Mouse (Mus musculus) kidney, adult 8-10 months (tissue): ENCODE data around the gene BC024978.

Experiments used
- DNase-seq, 2 experiments: peaks; one replicate each; pipeline ENCODE4 v3.0.0; 2022

Gene BC024978

GRCm38 (mm10) chr7:27177942-27178323, 17.6 kb upstream of the BC024978 start:
- DNase-seq: no peak

- peak; percentile 99 to 100 for DNase-seq
Observed at GRCm38 (mm10) chr7:27178324-27179216, 17.0 kb upstream of the BC024978 start, which contains the start of gene Rab4b. Rab4b (minus strand) TSS chr7:27178896.

GRCm38 (mm10) chr7:27179217-27179918, 16.2 kb upstream of the BC024978 start:
- no peak for DNase-seq

DNA sequence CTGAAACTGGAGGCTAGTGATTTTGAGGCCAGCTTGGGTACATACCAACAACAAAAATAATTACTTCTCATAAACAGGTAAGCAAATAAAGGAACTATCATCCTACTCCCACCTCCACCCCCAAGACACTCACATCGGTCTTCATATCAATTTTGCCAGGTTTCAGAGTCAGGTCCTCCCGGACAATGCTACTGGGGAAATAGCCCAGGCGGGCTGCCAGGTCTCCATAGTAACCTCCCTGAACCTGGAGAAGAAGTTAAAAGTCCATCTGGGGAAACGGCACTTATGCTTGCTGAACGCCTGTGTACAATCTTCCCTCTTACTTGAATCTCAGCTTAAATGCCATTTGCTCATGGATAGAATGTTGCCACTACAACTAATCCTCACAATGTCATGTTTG, 15.5 kb upstream of the BC024978 start:
- peak; percentile 89 to 94 for DNase-seq

DNA sequence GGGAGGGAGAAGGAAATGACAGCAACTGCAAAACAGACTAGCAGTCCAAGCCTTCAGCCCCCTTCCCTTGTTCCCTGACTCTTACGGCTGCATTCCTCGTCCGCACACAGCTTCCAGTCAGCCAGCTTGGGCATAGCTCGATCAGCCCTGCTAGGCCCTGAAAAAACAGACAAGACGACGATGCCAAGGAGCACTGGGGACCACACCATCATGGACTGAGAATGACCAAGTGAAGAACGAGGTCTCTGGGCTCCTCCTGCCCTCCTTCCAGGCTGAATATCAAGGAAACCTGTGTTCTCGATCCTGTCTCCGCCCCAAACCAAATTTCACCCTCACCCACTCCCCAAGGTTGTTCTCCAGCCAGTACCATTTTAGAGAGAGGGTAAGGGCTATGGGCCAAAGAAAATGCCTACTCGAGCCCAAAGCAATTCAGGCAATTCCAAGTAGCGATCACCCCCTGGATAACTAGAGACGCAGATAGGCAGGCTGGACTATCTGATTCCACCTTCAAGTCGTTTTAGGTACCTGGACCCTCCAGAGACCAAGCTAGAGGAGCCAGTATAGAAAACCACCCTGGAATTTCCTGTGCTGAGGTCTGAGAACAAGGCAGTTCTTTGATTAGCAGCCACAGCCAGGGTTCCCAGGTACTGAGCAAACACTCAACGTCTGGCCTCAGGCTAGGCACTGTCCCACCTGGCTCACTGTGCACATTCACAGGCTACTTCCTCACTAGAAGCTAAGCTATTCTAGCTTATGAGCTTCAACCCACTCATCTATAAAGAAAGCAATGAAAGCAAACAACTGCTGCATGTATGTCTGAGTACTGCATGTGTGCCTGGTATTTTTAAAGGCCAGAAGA, 14.5 kb upstream of the BC024978 start, which contains the start of the genes Gm21983 and Mia:
Gene Gm21983, minus strand, starts transcription at position 250 of the 859 bp plus-strand sequence.
Gene Mia, minus strand, starts transcription at position 321 of the 859 bp plus-strand sequence.
- no peak for DNase-seq

DNA sequence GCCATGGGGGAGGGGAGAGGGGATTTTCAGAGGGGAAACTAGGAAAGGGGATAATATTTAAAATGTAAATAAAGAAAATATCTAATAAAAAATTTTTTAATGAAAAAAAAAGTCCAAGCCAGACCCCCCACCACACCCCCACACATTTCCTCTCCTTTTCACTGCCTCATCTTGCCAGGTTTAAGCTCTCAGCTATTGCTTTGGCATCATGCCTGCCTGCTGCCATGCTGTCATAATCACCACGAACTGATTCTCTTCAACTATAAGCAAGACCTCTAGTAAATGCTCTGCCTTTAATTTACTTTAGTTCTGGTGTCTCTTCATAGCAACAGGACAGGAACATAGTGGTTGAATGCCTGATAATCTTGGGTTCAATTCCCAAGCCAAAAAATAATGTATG, 13.1 kb upstream of the BC024978 start:
- DNase-seq: no peak

GRCm38 (mm10) chr7:27184964-27185363, 10.6 kb upstream of the BC024978 start:
- DNase-seq: peak in 1 of 2 experiments; percentile 29

- peak; percentile 21 to 43 for DNase-seq
Observed at GRCm38 (mm10) chr7:27185986-27186385, 9.6 kb upstream of the BC024978 start.

DNA sequence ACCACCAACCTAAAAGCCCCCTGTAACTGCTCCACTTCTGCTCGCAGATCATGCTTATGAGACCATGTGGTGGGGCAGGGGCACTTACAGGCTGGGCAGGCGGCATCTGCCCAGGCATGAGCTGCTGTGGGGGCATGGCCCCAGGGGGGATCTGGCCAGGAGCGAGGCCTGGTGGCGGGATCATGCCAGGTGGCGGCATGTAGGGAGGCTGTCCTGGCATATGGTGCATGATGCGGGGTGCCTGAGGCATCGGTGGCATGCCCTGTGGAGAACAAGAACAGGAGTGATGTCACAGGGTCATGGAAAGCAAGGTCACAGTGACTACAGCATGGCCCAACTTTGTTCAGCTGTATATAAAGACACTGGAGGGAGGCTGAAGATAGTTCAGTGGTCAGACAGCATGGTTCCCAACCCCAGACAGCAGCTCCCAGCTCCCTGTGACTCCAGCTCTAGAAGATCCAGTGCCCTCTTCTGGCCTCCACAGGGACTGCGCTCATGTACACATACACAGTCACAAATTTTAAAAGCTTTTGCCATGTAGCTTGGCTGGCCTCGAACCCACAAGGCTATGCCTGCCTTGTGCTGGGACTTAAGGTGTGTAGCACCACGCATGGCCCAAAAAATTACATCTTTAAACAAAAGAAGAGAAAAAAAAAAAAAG, 6.2 kb upstream of the BC024978 start:
- DNase-seq: no peak

- no peak for DNase-seq
Observed at GRCm38 (mm10) chr7:27192434-27192833, 3.1 kb upstream of the BC024978 start.

GRCm38 (mm10) chr7:27193731-27194130, 1.9 kb upstream of the BC024978 start:
- DNase-seq: no peak

DNA sequence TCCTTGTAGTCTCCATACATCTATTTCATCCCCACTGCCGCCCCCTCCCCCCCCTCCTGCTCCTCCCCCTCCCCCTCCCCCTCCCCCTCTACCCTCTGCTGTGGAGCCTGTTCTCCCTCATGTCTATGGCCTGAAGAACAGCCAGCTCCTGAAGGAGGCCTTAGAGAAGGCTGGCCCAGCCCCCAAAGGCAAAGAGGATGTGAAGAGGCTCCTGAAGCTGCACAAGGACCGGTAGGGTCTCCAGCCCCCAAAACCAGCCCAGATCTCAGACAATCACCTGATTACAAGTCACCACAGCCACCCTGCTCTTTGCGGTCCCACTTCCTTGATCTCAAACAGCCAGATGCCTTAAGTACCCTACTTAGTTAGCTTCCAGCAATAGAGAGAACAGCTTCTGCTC, 1.6 kb downstream of the BC024978 start:
- no peak for DNase-seq

GRCm38 (mm10) chr7:27197634-27198033, 2.1 kb downstream of the BC024978 start:
- no peak for DNase-seq

DNA sequence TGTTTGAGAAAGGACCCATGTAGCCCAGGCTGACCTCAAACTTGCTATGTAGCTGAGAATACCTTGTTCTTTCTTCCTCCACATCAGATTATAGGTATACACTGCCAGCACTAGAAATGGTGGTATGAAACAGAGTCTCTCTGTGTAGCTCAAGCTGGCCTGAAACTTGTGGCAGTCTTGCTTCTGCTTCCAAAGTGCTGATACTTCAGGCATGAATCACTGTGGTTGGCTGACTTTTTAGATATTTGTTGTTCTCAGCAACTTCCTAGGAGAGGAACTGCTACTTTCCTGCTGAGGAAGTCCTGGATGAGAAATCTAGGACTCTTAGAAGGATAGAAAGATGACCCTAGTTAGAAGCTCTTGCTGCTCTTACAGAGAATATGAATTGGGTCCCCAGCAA, 2.8 kb downstream of the BC024978 start:
- no peak for DNase-seq

- DNase-seq: no peak
Observed at GRCm38 (mm10) chr7:27198779-27199178, 3.2 kb downstream of the BC024978 start.

GRCm38 (mm10) chr7:27203730-27204449, 8.3 kb downstream of the BC024978 start:
- peak; percentile 34 to 47 for DNase-seq

DNA sequence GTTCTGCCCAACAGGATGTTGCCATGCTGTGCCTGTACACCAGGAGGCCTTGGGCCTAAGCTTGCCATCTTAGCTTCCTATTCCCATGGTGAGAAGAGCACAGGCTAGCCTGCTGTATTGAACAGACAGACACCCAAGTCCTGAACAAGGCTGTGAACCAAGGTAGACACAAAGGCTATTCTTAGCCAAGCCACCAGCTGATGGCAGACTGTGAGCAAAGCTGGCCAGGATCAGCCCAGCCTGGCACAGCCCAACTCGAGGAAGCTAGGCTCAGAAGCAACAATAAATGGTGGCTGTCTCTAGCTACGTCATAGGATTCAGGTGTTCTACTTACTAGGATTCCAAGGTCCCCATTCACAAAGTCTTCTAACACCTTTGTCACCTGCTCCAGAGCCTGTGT, 17.0 kb downstream of the BC024978 start:
- DNase-seq: no peak

GRCm38 (mm10) chr7:27218586-27218985, 23.0 kb downstream of the BC024978 start:
- no peak for DNase-seq

GRCm38 (mm10) chr7:27219937-27220336, 24.4 kb downstream of the BC024978 start:
- DNase-seq: no peak

DNA sequence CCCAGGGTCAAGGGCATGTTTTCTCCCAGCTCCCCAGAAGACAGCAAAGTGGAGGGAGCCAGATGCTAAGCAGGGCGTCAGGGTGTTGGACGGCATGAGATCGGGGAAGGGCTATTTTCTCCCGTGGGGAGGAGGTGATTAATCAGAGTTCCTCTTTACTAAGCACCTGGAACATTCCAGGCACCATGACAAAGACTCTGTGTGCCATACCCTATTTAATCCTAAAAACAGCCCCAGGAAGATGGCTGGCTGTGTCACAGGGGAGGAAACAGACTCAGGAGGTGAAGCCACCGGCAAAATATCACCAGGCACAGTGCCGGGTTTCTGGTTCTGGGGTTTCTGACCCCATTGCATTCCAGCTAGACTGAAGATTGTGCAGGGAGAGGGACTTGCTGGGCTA, 26.4 kb downstream of the BC024978 start:
- no peak for DNase-seq

DNA sequence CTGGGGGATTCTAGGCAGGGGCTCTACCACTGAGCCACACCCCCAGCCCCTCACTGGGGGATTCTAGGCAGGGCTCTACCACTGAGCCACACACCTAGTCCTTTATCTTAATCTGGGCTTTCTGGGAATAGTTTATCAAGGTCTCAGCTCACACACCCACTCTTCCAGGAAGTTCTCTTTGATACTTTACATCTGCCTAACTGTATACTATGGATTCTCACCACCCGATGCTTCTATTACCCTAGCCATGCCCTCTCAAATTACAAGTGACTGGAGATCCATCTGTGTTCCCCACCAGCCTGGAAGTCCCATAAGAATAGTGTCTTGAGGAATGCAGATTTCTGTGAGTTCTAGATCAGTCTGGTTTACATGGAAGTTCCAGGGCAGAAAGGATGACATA, 27.0 kb downstream of the BC024978 start:
- no peak for DNase-seq
